Mouse (Mus musculus) liver, embryonic 14.5 days (tissue): Measurements from ENCODE around the gene Marveld3.

Source experiments
- CTCF ChIP-seq: IDR thresholded peaks from 2 replicates; pipeline ENCODE4 v1.5.1; 2016; ENCODE audit warnings: antibody characterized with exemption, low read depth, control low read depth
- EP300 ChIP-seq: IDR thresholded peaks from 2 replicates; pipeline ENCODE4 v1.6.1; 2016; ENCODE audit warnings: antibody characterized with exemption, low read depth

DNA sequence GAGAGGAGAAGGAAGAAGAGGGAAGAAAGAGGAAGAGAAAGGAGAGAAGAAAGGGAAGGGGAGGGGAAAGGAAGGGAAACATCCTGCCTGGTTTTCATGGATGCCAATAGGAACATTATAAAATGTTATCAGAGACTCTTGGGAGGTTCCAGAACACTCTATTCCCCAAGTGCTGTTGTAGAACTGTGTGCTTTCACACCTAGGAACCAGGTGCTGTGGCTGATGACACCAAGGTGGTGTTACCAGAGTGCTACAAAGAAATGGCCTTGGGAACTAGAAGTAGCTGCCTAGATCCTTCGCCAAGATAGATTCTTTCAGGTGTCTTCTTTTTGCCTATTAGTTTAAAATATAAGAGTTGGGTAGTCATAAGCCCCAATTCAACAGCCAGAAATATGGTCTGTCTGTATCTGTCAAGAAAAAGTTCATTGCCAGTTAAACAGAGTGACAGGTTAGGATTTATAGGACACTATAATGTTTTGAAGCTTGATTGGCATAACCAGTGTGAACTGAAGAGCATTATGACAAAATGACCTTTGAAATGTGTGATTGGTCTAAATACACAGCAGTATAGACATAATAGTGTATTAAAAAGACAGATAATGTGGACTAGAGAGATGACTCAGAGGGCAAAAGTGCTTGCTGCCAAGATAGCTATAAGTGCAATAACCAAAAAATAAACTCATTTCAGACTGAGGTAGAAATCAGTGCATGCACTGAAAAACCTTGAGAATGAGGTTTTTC lies 56.9 kb downstream of the Marveld3 start:
- TF ChIP-seq CTCF, result no peak
- TF ChIP-seq EP300, result no peak
